Mouse (Mus musculus) erythroid progenitor cell, adult 5-6 weeks (primary cell): ENCODE results near the gene Sell. TPM values are rescaled to one million over a fixed set of nuclear protein-coding genes. Genes with fewer than 3 reads are reported as not detected.
"Not testable (repeated sequence)": the region's sequence is repeated elsewhere in the genome, so short reads cannot be mapped to it uniquely, and the experiment has no call there.

Experiments used
- ATAC-seq: replicated peaks from 2 replicates; pipeline ENCODE4 v1.8.0; 2016; ENCODE audit warnings: moderate number of reproducible peaks, mild to moderate bottlenecking, moderate TSS enrichment, inconsistent platforms; ENCODE audit not compliant: poor library complexity, low FRiP score, severe bottlenecking
- total RNA-seq, 2 experiments: library from RNA; stranded (forward) in 1 of 2; stranded (reverse) in 1 of 2; fragments of 150-400 nt in 1 of 2; fragments of 186-747, 209-891 nt in 1 of 2; gene quantifications; 2 replicates each; pipeline versions ENCODE4 v1.2.3 to v1.2.4; 2015 to 2017; ENCODE audit warnings: low replicate concordance in 2 of 2

Sell gene
- total RNA-seq (2015; ENCODE audit: low replicate concordance) (52.0 and 64.5 TPM in 2 replicates), total RNA-seq (2017; ENCODE audit: low replicate concordance) (15.9 and 30.2 TPM in 2 replicates)

DNA sequence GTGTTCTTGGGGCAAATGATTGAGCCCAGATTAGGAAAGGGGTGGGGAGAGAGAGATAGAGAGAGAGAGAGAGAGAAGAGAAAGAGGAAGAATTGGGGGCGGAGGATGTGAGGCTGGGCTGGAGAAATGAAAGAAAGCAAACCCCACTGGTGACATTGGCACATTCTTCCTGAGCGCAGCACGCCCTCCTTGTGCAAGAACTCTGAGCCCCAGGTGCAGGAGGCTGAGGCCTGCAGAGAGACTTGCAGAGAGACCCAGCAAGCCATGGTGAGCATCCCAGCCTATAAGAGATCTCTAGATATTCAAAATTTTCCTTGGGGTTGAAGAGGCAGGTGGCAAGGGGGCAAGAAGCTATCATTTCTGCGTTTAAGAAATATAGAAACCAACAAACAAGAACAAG lies at the start of gene Sell:
Gene Sell, plus strand, starts transcription at position 58 of the 400 bp plus-strand sequence.
- no peak for ATAC-seq

DNA sequence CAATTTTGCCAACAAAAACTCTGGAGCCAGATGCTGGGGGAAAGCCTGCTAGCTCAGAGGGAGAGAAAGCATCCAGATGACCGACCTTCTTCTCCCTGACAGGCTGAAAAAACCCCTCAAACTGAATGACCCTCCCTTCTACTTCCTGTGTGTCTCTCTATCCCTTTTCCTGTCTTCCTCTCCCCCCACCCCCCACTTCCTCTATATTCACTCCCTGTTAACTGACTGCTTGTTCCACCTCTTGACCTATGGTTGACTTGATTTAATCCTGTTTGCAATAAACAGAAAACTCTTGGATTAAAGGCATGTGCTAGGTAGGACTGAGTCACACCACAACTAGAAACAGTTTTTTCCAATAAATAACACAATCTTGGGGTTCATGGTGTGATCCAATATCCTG lies 47.2 kb upstream of the Sell start:
- ATAC-seq = no peak

DNA sequence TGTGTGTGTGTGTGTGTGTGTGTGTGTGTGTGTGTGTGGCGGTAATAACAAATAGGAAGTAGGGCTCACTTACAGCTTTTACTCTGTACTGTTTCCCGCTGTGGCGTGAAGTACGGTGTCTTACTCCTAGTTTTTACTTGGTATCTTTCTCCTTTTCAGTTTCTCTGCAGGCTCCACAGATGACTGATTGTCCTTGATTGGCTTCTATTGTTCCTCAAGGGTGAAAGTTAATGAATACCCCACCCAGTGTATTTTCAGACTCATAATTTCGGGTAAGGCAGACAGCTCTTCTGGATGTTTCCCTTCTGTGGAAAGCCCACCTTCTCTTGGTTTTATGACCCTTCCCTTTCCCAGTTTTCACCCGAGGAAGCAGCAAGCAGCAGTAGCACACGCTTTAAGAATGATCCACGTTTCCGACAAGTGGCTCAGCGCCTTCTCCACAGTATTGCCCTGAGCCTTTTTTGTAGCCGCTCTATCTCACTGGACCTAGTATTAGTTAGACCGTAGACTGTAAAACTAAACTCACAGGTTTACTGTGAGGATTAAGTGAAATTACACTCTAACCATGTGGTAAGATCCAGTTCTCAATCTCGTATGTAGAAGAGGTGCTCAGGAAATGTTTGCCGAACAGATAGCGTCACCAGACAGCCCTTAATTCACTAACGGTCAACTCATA lies 43.4 kb upstream of the Sell start:
- ATAC-seq = no peak

DNA sequence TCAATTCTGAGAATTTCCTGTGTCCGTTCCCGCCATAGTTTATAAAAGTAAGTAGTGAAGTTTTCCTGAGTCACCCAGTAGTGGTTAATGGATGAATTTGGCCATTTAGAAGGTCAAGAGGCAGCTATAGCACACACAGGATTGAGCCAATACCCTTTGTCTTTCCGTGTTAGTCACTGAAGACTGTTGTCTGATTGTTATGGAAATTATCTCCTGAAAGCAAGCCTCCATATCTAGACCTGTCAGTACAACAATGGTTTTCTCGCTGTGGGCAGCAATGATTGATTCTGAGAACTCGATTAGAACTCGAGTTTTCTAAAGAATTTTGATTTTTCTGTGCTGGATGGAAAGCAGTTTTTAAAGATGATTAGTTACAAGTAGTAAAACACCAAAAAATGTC lies 42.0 kb upstream of the Sell start:
- ATAC-seq = no peak

DNA sequence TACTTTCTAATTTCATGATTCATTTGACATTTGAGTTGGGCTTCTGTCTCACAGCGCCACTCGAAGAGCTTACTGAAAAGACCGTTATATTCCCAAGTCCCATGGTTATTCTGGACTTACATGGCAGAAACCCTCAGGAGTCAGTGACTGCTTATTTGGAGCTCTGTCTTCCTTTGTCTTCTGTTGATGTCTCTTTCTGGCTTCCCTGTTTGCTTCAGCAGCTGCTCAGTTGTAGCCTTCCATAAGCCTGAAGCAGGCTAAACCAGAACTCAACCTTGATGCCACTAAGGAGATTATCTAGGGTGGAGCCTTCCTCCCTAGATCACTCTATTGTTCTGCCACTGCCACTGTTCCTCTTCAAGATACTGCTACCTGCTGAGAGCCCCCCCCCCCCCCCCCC lies 41.0 kb upstream of the Sell start:
- ATAC-seq = not testable (repeated sequence)

DNA sequence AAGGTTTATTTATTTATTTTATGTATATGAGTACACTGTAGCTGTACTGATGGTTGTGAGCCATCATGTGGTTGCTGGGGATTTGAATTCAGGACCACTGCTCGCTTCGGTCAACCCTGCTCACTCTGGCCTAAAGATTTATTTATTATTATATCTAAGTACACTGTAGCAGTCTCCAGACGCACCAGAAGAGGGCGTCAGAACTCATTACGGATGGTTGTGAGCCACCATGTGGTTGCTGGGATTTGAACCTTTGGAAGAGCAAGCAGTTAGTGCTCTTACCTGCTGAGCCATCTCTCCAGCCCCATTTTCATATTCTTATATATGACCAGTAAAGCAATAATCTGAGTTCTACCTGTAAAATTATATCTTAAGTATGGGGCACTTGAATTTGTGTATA lies 39.7 kb upstream of the Sell start:
- ATAC-seq = not testable (repeated sequence)

DNA sequence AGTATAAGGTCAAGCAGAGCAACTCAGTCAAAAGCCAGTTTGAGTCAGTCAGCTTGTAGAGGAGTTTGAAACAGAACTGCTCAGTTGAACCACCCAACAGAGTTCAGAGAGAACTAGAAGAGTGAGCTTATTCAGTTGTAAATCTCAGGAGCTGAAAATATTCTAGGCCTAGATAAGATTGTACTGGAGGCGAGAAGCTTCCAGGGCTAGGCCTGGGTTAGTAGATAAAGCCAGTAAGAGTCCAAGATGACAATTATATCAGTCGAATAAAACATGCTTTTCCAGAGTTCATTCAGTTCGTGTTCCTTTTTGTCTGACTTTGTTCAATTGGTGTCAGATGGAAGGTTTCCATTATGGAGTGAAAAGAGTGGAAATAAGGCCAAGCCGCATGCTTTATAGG lies 36.1 kb upstream of the Sell start:
- ATAC-seq = no peak

DNA sequence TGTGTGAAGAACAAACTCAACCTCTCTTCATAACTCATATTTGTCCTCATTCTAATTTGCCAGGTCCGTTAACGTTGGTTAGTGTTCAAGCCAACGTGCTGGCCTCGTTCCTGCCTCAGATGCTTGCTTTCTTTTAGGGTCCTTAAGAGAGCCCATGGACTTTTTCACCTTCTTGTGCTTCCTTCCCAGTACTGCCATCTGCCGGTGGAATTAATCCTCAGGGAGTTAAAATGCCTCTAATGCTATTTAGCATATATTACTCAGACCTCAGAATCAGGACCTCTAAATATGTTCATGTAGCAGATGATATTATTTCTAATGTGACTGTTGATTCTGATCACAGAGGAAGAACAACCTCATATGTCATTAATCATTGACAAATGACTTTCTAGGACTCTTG lies 34.4 kb upstream of the Sell start:
- ATAC-seq = no peak

DNA sequence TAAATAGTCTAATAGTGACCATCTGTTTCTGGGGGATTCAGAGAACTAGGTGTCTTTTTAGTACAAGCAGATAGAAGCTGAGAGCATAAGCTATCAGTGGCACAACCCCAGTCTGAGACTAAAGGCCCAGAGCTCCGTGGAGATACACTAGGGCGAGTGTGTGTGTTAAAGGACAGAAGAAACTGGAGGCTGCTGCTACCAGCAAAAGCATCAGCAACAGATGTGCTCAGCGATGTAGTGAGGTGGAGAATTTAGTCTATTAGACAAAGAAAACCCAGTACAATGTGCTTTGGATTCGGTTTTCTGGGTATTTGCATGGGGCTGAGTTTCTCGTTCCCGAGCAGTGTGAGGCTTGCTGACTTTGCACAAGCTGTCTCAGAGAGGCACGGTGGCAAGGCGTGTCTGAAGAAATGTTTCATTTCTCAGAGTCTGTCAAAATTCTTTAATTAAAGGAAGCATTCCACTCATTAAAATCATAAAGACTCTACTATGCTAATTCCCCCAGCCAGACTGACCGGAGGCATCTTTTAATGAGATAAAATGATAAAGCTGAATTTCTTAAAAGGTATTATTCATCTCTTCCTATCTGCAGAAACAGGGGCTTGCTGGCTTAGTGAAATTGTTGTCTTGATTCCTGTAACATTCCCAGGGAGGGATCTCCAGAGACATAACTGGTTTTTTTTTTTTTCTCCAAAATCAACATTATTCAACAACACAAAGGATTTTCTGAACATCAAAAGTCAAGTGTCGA lies 21.2 kb upstream of the Sell start:
- ATAC-seq = no peak

DNA sequence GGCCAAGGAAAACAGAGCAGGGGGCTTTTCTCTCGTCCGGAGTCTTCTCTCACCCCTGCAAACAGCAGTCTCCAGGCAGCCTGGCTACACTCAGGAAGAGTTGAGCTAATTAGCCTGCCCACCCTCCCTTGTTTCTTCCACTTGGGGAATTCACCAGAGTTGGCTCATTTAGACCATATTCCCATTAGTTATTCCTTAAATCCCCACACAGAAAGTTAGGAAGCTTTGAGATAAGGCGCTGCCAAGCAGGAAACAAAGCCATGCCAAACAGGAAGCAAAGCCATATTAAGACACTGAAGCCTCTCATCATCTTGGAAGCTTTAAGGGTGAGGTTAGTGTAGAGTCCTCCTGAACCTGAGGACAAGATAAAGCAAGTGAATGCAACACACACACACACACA lies 18.2 kb upstream of the Sell start:
- ATAC-seq = no peak

DNA sequence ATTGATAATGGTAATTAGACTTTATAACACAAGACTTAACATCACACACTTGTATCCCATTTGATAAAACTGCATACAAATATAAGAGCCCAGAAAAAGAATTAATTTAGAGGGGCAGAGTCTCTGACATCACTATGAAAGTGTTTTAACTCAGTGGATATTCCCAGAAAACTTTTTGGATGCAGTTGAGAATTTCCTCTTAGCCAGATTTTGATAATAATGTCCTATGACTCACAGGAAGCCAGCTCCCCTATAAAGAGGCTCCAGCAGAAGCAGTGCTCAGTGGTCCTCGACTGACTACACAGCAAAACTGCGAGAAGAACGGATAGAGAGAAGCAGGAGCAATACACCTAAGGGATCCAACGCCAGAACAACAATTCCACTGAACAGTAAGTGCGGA lies 13.8 kb upstream of the Sell start, which contains the start of gene Sele:
Gene Sele, plus strand, starts transcription at position 301 of the 400 bp plus-strand sequence.
- no peak for ATAC-seq

DNA sequence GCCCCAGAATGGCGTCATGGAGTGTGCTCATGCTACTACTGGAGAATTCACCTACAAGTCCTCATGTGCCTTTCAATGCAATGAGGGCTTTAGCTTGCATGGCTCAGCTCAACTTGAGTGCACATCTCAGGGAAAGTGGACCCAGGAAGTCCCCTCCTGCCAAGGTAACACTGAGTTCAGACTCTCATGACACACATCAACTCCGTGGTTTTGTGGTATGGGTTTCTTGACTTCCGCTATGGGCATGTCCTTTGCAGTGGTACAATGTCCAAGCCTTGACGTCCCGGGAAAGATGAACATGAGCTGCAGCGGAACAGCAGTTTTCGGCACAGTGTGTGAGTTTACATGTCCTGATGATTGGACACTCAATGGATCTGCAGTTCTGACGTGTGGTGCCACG lies 8.2 kb upstream of the Sell start:
- ATAC-seq = no peak

DNA sequence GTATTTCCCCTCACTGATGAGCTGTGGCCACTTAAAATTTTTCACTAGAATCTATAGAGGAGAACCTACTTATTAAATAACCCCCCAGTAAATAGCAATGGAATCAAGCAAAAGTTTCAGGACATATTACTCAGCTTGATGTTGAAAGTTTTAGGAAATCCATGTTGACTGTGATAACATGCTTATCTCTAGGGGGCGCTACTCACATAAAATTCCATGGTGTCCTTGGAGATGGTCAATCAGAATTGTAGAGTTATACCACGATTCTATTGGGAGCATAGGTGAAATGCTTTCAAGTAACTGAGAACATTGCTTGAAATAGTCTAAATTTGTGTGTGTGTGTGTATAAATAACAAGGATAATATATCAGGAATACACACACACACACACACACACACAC lies 7.0 kb upstream of the Sell start:
- no peak for ATAC-seq

DNA sequence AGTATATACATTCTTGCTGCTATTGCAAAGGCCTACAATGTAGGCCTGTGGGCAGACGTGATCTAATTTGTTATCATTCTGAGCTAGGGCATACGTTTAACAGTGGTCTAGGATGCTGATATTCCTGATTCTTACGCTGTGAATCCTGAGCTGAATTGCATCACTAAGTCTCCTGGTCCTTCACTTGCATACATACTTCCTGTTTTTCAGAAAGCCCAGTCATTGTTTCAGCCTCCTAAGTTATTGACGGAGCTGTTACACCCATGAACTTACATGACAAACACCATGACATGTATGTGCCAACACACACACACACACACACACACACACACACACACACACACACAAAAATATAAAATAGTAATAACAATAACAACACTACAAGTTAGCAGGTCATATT lies 1.7 kb upstream of the Sell start:
- no peak for ATAC-seq

DNA sequence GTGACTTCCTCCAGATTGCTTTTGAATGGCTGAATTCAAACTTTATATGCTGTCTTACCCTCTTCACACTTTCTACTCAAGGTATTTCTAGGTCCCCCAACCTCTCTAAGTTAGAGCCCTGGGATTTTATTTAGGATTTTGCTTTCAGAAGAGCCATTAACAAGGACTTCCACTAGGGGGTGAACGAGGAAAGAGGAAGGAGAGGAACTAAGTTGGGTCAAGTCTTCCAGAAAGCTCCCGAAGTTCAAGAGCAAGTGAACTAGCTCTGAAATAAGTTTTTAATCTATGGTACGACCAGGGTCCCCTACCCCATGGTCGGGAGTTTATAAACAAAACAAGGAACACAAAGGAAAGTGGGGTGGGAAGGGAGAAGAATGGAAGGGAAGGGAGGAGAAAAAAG lies 504 bp upstream of the Sell start:
- no peak for ATAC-seq

DNA sequence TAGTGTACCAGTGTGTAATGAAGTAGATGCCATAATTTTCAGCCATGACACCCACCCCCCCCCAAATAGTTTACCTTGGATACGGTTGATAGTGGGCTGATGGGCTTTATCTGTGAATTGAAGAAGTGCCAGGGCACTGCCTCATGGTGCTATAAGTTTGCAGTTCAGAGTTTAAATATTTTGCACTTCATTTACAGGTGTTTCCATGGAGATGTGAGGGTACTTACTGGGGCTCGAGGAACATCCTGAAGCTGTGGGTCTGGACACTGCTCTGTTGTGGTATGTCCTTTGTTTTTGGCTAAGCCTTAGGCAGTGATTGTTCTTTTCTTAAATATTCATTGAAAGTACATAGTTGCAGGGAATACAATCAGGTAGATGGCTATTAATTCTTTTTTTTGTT lies 1.1 kb downstream of the Sell start:
- no peak for ATAC-seq

DNA sequence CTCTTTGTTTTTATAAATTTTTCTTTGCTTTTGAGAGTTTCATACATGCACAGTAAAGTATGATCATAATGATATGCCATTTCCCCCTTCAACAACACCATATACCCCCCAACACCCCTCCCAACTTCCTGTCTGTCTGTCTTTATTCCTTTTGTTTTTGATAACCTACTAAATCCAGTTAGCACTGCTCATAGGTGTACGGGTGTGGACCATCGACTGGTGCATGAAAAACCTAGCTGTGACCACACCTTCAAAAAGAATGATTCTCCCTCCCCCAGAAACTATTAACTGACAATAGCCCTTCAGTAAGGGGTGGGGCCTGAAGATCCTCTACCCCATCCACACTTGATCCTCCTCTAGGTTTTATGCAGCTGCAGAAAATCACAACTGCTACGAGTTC lies 2.0 kb downstream of the Sell start:
- ATAC-seq = no peak

DNA sequence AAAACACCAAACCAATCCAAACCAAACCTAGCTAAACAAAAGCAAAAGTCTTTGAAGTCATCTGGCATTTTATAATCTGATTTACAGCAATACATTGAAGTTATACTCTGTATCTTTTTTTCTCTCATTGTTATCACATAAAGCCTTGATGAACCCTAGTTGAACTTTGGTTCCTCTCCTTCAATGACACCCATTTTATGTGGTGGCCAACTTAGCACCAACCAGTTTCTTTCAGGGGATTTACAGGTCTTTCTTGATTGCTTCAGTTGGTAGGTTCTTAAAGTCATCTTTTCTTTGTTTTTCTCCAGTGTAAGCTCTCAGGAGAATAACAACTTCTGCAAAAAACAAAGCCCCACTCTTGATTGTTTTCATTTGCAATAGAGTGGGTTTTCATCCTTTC lies 7.5 kb downstream of the Sell start:
- no peak for ATAC-seq

DNA sequence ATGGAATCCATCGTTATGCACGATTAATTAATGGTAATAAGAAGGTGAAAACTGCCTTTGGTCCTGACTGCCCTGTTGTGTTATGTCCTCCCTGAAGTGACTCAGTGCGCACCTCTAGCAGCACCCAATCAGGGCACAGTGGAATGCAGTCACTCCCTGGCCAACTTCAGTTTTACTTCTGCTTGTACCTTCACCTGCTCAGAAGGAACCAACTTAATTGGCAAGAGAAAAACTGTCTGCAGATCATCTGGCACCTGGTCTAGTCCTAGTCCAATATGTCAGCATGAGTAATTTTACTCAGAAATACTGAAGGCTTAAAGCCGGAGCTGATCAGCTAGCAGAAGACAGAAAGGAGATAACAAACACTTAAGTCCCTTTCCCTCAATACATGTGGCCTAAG lies 8.7 kb downstream of the Sell start:
- no peak for ATAC-seq

DNA sequence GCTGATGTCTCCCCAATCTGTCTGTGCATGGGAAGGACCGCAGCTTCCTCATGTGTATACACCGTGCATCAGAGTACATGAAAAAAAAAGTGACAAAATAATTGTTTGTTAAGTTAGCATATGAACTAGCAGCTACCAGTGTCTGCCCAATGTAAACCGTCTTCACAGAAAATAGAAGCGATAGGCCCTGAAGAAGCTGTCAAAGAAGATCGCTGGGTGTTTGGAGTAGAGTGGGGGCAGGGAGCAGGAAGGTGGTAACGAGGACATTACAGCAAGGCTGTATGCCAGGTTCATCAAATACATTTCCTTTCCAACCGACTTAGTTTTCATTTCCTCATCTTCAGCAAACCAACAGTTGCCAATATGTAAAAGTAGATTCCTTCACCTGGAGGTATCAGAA lies 9.3 kb downstream of the Sell start:
- no peak for ATAC-seq

DNA sequence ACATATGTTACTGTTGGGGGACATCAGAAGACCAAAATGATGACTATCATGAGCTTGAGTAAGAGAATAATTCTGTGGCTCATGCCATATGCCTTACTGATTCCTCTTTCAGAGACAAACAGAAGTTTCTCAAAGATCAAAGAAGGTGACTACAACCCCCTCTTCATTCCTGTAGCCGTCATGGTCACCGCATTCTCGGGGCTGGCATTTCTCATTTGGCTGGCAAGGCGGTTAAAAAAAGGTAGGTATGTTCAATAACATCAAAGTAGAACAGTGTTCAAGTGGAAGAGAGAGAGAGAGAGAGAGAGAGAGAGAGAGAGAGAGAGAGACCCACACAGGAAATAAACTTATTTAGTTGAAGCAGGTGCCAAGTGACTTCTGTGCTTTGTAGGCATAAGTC lies 10.2 kb downstream of the Sell start:
- ATAC-seq = no peak

DNA sequence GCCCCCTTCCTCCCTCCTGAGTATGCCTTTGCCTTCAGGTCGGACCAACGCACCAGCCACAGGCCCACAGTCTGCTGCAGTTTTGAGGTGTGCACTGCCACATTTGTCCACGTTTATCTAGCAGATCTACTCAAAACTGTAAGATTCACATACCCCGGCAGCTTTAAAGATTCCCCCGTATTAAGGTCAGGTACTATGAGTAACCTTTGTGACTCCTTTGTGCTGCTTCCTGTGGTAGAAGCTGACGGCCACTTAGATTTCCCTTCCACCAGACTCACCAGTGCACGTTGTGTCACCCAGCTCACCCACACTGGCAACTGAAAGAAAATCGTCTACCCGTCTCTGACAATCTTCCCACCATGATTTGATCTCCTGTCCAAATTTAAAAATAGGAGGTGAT lies 11.3 kb downstream of the Sell start:
- no peak for ATAC-seq
